Mouse (Mus musculus): ENCODE data around the gene Ksr2.

Gene Ksr2

DNA sequence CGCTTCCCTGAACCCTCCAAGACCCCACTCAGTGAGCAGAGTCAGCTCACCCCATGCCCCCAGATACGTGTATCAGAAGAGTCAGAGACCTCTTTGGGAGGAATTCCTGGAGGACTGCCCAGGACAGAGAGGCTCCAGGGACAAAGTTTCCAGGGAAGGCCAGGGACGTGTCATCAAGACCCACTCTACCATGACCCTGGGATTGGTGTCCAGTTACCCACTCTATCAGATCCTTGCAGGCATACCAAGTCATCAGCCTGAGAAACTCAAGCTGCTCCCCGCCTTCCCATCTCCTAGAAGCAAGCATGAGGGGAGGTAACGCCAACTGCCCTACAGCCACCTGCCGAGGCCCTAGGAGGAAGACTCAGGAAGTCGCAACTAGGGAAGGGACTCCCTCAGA is 406.6 kb downstream of the Ksr2 start:
- no peak for DNase-seq

GRCm38 (mm10) chr5:117823811-117824210 is 410.0 kb downstream of the Ksr2 start:
- no peak for DNase-seq

- DNase-seq = no peak
These were observed 410.7 kb downstream of the Ksr2 start for GRCm38 (mm10) chr5:117824486-117824885.
